Mouse (Mus musculus) lung, postnatal 4 days (tissue): ENCODE results near the gene Plekhm3.

ENCODE experiments used
- DNase-seq, 2 experiments: peaks; one replicate each; pipeline ENCODE4 v3.0.0; 2021

Plekhm3 gene

DNA sequence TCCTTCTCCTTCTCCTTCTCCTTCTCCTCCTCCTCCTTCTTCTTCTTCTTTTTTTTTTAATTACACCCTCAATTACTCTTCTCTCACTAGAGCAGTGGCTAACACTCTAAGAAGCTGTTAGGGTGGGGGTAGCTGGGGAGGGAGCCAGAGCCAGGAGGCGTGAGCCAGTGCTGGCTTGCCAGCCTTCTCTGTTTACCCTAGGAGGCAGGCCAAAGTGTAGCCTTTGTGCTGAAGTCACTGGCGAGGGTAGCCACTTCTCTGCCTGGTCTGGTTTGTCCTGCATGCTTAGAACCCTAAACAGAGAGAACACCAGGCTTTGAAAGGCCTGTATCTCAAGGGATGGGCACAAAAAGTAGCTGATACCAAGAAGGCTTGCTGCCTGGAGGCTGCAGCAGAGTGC is 199.4 kb downstream of the Plekhm3 start:
- DNase-seq = peak; percentile 42 to 72

DNA sequence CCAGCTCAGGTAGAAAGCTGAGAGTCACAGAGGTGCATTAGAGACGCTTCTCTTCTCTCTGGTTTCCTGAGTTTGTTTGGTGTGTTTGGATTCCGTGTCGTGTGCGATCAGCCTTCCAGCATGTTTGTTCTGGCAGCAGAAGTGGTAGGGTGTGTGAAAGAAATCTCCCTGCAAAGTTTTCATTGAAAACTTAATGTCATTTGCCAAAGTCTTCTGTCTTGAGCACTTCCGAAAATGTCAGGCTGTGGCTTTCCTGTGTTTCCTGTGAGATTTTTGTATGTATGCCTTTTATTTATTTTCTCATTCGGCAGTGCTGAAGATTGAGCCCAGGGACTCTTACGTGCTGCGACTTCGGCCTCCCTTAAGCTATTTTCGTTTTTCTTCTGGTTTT is 200.0 kb downstream of the Plekhm3 start:
- no peak for DNase-seq

DNA sequence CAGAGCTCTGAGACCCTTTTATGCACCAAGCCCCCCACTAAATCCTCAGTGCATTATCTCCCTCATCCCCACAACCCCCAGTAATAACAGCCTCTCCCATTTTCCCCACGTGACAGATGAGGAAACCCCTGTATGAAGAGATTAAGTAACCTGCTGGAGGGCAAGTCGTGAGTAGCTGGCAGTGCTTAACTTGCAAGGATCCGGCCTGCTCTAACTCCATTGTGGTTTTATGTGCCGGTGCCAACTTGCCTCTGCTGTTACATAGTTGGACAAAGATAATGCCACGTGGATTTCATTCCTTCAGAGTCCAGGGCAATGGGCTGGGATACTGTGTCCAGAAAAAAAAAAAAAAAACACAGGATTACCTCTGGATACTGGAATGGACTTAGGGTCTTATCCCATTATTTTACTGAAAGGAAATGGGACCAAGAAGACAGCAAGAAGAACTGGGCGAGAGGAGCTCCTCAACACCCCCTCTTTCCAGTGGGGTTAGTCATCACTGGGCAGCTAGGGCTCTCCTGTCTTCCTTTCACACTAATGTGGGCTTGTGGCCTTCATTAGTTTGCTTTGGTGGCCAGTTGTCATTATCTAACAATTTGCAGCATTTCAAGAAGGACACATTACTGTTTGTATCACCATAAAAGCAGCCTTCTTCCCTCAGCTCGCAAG is 200.5 kb downstream of the Plekhm3 start:
- DNase-seq = no peak

DNA sequence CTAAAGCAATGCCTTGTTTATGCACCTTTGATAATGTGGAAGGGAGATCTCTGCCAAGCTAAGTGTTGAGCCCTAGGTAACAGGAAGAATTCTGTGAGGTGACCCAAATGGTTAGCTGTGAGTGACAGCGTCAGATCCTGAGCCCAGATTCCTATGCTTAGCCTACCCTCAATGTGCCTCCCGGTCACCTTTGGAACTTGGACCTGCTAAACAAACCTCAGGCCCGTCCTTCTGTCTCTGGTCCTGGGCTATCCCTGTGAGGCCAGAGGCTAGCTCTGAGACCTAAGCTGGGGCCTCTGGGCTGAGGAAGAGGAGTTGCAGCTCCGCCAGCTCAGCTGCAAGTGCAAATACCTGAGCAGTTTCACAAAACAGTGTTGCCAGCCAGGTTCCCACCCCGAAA is 202.0 kb downstream of the Plekhm3 start:
- no peak for DNase-seq

DNA sequence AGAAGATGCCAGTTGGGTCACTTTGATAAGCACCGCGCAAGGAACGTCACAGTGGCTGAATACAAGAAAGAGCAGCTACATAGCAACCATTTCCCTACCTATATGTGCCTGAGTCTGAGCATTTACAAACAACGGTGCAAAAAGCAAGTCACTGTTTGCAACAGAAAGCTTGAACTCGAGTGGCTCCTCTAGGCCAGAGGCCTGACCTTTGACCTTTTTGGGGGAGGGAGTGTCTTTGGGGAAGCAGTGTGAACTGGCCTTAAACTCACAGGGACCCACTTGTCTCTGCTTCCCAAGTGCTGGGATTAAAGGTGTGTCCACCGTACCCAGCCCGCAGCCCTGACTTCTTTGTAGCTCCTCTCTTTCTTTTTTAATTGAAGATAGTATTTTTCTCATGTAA is 203.0 kb downstream of the Plekhm3 start:
- peak in 1 of 2 experiments; percentile 12 for DNase-seq

DNA sequence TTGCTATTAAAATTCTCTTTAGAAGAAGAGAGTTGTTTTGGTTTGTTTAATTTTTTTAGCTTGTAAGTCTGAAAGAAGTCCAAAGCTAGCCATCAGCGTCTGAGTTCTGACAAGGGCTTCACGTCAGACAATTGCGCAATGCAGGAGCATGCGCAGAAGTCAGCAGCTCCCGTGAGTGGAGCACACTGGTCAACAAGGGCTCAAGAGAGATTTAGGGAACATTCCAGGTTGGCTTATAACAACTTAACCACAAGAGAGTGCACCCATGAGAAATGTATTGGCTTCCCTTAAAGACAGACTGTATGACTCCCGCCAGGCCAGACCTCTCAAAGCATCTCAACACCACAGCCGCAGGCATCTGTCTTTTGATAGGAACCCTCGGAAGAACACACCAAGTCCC is 203.5 kb downstream of the Plekhm3 start:
- peak; percentile 68 to 83 for DNase-seq

DNA sequence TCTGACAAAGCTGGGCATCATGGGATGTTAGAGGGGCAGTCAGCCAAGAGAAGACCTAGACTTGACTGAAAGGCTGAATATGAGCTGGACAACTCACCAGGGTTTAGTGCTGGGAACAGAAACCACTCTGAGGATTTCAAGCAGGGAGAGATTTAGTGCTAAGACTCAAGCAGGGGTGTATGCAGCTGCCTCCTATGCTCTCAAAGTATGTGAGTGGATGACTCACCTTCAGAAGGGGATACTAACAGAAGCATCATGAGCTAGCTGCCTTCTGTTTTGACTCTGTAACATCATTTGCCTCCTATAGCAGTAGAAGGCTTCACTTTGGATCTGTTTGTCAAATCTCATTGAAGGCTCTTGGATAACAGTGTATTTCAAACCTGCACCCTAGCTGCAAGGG is 212.0 kb downstream of the Plekhm3 start:
- DNase-seq = no peak

DNA sequence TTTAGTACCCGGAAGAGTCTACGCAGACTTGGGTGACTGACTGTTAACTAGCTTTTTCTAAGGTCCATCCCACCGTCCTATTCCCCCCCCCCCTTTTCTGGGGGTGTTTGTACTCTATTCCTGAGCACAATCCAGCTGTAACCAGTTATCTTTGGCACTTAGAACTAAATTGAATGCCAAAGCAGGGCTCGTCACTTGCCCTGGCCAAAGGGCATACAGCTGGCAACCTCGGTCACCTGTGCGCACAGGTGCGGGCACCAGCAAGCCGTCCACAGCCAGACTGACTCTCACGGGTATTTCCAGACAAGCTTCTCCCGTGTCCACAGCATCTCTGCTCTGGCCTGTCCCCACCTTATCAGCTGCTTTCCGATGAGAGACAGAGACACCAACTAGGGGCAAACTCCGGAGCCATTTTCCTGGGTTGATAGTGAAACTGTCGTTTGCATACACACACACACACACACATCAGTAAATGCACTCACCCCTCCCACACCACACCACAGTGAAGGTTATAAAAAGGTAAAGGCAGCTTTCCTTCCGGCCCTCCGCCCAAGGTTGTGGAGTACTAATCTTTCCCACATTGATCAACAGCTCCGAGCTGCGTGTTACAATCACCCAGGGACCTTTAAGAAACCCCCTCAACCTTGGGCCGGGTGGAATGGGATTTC is 213.7 kb downstream of the Plekhm3 start:
- no peak for DNase-seq

DNA sequence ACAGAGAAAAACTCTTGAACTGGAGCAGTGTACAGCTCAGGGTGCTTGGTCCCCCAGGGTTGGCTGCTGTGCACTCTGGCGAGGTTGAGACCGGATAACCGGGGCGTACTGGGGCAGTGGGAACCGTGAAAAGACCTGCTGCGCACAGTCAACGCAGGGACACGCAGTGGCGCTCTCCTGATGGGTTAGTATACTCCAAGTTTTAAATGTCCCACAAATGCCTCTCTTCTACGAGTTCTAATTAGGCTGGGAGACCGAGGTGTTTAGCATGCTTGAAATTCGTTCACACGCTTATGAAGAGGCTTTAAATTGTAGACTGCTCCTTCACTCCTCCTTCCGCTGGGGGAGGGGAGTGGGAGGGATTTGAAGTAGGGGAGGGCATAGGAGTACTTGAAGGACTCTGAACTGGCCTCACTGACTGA is 218.0 kb downstream of the Plekhm3 start:
- DNase-seq = peak; percentile 46 to 57

DNA sequence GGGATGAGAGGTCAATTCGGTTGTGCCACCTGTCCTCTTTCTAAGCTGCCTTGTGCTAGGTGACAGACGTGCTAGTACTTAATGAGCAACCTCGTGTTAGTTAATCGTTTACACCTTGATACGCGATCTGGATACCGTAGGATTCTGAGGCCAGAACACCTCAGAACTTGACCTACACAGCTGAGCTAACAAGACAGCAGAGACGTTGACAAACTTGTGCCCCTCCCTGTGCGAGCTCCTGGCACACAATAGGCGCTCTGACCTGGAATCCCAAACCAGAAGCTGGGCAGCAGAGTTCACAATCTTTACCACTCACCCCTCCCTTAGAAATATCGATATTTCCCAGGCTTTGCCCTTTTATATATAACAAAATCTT is 218.5 kb downstream of the Plekhm3 start:
- no peak for DNase-seq

DNA sequence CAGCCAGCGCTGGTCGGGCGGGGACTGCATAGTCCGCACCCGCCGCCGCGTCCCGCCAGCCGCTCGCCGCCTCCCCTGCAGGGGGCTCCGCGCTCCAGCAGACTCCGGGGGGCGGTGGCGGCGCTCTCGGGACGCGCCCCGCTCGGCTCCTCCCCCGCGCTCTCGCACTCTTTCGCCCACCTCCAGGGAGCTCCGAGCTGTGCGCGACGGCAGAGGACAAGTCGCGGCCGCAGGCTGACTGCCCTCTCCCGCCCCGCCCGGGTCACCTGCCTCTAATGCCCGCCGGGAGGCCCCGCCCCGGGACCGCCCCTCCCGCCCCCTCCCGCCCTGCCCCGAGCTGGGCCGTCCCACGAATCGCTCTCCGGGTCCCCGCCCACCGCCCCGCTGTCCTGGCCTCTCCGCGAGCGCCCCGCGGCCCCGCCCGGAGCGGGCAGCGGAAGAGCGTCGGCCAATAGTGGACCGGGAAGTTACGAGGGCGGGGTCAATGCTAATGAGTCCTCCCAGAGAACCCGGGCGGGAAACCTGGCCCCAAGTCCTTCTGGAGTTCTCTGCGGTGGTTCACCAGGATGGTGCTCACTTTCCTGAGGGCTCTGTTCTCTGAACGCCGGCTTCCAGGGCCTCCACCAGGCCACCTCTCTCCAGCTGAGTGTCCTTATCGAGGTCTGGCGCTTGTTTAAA is 219.0 kb downstream of the Plekhm3 start, which contains the start of gene Fzd5:
Gene Fzd5, minus strand, starts transcription at position 250 of the 678 bp plus-strand sequence.
- DNase-seq = peak; percentile 94 to 98

DNA sequence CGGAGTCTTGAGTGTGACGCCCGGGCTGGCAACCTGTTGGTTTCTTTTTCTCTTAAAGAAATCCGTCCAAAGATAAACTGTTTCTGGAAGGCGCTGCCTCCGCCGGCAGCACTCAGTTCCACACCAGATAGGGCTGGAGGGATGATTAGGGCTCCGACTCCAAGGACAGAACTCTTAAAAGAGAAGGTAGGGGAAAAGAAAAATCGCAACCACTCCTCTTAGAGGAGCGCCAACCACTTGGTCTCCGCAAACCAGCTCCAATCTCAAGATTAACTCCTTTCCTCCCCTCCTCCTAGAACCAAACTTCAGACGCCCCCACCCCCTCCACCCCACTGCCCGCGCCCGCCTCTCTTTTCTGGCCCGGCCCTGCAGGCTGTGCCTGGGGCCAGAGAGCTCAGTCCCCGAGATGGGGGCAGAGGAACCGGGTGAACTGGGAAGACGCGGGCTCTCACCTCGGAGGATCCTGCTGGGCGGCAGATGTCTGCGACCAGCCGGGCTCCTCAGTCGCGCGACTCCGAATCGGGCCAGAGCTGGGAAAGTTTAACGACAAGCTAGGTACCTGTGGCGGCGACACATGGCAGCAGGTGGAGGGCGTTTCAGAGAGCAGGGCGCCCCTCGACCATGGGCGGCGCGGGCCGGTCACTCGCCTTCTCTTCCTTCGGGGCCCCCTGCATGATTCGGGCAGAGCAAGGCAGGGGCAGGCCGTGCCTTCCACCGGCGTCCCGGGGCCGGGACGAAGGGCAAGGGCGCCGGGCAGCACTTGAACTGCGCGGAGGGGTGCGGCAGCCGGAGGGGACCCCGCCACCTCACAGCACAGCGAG is 219.7 kb downstream of the Plekhm3 start:
- DNase-seq = no peak
